Mouse (Mus musculus) brain, embryonic 14.5 days (tissue): ENCODE measurements at regions not wholly inside any gene's neighbourhood (a gene's known extent, or its start where the extent isn't known, plus 50 kb on each side); places are given as distances from the start of the nearest gene placed in this dataset.

ENCODE experiments used
- CTCF ChIP-seq: fragments of 200-500 bp; IDR thresholded peaks from 2 replicates; pipeline ENCODE4 v1.5.1; 2012; ENCODE audit warnings: inconsistent platforms, mild to moderate bottlenecking, moderate library complexity, borderline replicate concordance; ENCODE audit not compliant: insufficient read depth, insufficient read length; ENCODE audit errors: extremely low read depth
- POLR2A ChIP-seq: fragments of 200-500 bp; IDR thresholded peaks from 2 replicates; pipeline ENCODE4 v1.6.1; 2012; ENCODE audit warnings: mild to moderate bottlenecking, inconsistent platforms, borderline replicate concordance; ENCODE audit not compliant: poor library complexity, insufficient read depth, insufficient read length, severe bottlenecking; ENCODE audit errors: extremely low read depth

DNA sequence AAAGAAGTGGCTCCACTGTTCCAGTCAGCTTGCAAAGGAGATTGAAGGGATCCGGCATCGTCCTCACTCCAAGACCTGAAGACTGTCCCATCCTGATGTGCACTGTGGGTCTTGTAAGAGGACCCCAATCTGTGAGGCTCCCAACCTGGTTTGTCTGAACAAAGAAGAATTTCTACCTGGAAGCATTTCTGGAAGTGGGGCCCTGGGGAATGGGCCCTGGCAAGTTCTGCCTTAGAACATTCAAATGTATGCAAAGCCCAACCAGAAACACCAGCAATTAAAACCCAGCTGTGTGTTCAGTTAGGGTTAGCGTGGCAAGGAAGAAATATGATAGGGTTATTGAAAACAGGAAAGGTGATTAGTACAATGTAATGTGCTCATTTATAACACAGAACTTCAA lies 125.9 kb upstream of the A530016L24Rik start:
- TF ChIP-seq POLR2A (no peak), CTCF (no peak)
